Mouse (Mus musculus) granulocyte monocyte progenitor cell, adult 5-6 weeks (primary cell): ENCODE measurements around the gene Ptprk. TPM values are rescaled to one million over a fixed set of nuclear protein-coding genes. Genes with fewer than 3 reads are reported as not detected.

Experiments
- ATAC-seq: replicated peaks from 2 replicates; pipeline ENCODE4 v1.8.0; 2016; ENCODE audit warnings: mild to moderate bottlenecking, moderate TSS enrichment, inconsistent platforms; ENCODE audit not compliant: poor library complexity, severe bottlenecking
- total RNA-seq, 2 experiments: library from RNA; stranded (forward) in 1 of 2; stranded (reverse) in 1 of 2; fragments of 200-712, 200-1000 nt in 1 of 2; fragments of >200 nt in 1 of 2; fragmentation: Nextera tagmentation in 1 of 2; gene quantifications; 2 replicates each; pipeline ENCODE4 v1.2.3; 2014 to 2017

The Ptprk gene
- total RNA-seq, 2 experiments from 2014 or later: 1.1 TPM; not detected in 1

DNA sequence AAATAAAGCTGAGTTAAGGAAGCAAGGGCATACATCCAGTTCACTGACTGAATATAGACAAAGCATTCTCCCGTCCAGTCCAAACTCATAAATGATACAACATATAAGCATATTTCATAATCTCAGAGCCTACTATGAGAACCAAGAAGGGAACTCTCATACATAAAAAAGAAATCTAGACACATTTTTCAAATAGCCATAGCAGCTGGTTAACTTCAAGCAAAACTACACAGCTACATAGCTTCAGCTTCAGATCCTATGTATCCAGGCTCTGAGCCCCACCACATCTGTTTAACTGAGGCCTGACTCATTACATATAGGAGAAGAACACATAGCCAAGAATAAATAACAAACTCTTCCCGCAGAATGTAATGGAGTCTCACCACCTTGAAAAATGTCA, 539.8 kb downstream of the Ptprk start:
- no peak for ATAC-seq

DNA sequence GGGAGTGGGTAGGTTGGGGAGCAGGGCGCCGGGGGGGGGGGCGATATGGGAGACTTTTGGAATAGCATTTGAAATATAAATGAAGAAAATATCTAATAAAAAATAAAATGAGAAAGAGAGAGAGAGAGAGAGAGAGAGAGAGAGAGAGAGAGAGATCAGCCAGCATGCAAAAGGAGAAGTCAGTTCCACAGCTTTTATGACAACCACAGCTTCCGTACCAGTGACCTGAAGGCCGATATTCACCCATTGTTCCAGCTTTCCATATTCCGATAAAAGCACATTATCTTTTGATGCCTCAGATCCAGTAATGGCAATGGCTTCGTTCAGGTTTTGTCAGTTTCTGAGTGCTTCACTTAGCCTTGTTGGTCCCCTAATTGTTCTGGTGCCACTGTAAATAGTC, 542.6 kb downstream of the Ptprk start:
- peak; percentile 68 for ATAC-seq

DNA sequence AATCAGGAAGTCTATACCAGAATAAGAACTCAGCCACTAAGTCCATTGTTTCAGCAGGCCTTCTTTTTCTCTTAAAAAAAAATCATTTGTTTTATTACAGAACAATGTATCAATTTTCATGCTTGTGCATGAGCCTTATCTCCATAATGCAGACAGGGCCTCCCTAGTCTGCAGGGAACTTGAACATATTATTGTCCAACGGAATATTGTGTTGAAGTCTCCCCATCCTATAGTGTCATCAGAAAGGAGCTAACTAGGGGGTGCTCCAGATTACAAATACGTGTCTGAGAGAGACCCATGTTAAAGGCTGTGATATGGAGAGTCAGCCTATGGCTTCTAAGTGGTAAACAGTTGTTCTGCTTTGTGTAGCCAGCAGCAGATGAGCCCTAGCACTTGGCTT, 543.4 kb downstream of the Ptprk start:
- no peak for ATAC-seq

DNA sequence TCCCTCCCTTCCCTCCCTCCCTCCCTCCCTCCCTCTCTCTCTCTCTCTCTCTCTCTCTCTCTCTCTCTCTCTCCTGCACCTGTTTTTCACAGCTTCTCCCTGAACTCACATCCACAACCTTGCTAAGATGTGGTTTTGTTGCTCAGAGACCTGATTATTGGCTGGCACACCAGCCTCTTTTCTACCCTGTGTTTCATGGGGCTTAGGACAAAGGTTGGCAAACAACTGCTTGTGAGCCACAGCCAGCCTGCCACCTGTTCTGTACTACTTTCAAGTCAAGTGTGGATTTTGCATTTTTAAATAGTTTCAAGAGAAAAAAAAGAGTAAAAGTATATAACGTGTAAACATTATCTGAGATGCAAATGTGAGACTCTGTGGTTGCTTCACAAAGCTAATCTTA, 544.8 kb downstream of the Ptprk start:
- no peak for ATAC-seq

DNA sequence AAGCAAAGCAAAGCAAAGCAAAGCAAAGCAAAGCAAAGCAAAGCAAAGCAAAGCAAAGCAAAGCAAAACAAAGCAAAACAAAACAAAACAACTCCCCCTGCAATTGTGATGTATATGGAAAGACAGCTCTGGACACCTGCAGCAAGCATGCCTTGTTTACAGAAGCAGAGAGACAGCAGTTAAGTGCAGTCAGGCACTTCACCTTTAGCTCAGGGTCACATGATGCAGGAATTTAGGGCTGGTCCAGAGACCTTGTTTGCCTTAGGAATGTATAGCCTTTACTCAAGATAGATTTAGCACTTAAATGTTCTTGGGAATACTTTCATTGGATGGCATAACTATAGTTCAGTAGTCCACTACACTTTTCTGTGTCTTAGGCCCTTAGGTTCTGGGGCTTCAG, 561.5 kb downstream of the Ptprk start:
- ATAC-seq: no peak

DNA sequence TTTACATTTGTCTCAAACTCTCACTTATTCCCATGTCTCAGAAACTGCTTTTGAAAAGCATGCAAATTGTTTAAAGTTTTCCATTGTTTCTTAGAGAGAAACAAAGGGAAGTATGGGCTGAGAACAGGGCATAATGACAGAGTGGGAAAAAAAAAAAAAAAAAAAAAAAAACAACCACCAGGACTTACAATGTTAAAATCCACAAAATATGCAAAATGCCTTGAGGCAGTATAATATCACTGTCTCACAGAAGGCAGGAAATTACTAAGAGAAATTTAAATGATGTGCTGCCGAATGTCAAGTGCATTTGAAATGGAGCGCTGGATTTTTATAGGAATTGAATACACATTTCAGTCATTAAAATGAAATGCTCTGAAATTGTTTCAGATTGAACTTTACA, 567.3 kb downstream of the Ptprk start:
- ATAC-seq: no peak
